Mouse (Mus musculus): ENCODE results near the gene Washc2.
"Not testable (repeated sequence)": the region's sequence is repeated elsewhere in the genome, so short reads cannot be mapped to it uniquely, and the experiment has no call there.

The Washc2 gene

DNA sequence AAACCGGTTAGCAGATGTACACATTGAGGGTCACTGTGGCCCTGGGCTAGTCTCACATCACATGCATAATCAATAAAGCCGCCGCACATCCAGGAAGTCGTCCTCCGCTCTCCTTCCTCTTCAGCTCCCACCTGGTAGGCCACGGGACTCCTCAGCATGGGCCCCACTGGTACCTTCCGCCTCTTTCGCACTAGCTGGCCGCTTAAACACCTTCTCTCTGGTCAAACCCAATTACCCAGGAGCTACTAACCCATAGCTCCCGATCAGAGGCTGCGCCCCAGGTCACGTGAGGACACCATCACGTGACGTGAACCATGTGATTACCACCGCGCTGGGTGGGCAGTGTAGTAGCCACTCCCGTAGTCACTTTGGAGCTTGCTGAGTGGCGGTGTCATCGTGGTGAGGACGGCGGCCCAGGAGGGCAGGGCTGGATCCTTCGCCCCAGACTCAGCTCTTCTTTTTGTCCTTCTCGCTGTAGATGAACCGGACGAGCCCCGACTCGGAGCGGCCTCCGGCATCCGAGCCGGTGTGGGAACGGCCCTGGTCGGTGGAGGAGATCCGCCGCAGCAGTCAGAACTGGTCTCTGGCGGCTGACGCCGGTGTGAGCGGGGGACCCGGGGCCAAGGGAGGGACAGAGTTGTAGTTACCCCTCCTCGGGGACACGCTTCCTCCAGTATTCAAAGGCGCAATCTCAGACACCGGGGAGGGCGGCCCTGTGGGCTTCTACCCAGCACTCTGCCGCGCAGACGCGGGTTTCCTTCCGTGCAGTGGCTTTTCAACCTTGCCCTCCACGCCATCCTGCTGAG, at the start of gene Washc2:
Washc2 (plus strand) TSS at position 310 of the 806 bp plus-strand sequence.
- DNase-seq (ENCODE audit: low read depth) = peak; percentile 99

DNA sequence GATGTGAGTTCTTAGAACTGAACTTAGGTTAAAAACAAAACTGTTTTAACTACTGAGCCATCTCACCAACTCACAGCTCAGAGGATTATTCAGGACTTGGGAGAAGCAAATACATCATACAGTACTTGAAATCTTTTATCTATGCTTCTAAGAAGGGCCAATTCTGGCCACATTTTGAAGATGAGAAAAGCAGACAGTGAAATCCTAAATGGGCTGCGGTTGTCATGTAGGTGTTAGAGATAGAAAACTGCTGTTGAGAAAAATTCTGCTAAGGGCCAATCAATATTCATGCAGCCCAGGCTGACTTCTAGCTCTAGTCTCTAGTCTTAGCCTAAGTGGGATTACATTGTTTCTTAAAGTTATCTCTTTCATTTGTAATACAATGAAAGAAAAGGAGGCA, 41.5 kb upstream of the Washc2 start:
- DNase-seq (ENCODE audit: low read depth) = no peak

DNA sequence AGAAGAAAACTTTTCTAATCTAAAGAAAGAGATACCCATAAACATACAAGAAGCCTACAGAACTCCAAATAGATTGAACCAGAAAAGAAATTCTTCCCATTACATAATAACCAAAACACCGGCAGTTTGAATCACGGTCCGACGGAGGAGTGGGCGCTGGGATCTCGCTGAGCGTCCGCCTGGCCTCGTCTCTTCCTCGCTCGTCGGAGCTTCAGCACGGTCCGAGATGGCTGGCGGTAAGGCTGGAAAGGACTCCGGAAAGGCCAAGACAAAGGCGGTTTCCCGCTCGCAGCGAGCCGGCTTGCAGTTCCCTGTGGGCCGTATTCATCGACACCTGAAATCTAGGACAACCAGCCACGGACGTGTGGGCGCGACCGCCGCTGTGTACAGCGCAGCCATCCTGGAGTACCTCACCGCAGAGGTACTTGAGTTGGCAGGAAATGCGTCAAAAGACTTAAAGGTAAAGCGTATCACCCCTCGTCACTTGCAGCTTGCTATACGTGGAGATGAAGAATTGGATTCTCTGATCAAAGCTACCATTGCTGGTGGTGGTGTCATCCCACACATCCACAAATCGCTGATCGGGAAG, 34.2 kb upstream of the Washc2 start:
- not testable (repeated sequence) for DNase-seq (ENCODE audit: low read depth)

DNA sequence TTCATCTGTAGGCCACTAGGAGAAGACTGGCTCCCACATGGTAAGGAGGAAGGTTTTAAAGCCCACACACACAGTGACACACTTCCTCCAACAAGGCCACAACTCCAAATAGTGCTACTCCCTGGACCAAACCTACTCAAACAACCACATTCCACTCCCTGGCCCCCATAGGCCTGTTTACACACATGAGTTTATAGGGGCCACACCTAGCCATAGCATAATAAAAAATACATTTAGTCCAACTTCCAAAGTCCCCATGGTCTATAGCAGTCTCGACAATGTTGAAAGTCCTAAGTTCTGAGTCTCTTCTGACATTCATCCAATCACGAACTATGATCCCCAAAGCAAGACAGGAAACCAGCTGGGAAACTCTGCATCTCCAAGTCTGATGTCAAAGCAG, 29.5 kb upstream of the Washc2 start:
- no peak for DNase-seq (ENCODE audit: low read depth)

DNA sequence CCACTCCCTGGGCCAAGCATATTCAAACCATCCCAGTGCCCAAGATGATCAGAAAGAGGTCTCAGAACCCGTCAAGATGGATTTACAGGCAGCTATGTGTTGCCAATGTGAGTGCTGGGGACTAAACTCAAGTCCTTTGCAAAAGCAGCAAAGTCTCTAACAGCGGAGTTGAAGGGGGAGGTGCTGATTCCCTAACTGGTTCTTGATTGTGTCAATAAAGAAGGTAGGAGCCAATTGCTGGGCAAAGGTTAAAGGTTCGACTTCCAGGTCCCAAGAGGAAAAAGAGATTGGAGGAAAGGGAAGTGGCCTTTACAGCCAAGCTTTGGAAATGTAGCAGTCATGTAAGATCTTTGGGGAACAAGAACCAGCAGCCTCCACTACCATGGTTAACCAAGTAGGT, 27.1 kb upstream of the Washc2 start:
- no peak for DNase-seq (ENCODE audit: low read depth)

DNA sequence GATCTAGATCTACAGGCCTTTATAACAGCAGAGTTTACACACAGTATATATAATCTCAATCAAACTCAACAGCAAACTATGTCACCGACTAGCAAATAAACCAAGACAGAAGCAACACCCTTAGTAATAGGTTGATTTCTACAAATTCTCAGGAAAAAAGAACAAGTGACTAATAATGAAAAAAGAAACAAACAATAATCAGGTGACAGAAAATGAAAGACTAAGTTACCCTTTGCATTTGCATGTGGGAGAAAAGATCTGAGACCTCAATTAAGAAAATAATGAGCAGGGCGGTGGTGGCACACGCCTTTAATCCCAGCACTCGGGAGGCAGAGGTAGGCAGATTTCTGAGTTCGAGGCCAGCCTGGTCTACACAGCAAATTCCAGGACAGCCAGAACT, 24.3 kb upstream of the Washc2 start:
- DNase-seq (ENCODE audit: low read depth) = no peak

DNA sequence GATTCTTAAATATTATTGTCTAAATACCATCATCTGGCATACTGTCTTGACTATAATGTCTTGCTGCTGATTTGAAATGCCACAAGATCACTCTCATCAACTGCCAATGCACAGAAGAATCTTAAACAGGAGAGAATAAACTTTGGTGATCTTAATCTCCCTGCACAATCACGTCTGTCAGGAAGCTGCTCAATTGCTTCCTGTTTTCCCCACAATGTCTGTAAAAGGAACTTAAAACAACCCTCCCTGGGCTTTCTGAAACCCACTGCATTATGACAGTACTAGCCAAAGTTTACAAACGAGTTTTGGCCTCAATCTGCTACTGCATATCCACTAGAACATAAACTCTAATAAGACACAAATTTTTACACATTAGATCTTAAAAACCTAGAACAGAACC, 21.4 kb upstream of the Washc2 start:
- DNase-seq (ENCODE audit: low read depth) = no peak

DNA sequence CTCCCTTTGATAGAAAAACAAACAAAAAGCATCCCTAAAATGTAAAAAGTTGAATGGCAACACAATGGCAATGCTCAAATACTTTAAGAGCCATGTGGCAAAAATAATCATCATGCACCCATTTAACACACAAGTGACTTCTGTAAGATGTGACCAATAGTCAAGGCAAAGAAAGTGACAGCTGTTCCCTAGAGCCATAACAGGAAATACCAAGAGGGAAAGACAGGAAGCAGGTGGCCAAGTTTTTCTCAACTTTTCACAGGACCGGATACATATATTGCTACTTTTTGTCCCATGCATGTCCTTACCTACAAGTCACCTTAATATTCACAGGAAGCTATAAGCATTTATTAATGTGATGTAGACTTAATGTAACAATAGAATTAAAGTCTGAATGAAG, 18.4 kb upstream of the Washc2 start:
- no peak for DNase-seq (ENCODE audit: low read depth)

DNA sequence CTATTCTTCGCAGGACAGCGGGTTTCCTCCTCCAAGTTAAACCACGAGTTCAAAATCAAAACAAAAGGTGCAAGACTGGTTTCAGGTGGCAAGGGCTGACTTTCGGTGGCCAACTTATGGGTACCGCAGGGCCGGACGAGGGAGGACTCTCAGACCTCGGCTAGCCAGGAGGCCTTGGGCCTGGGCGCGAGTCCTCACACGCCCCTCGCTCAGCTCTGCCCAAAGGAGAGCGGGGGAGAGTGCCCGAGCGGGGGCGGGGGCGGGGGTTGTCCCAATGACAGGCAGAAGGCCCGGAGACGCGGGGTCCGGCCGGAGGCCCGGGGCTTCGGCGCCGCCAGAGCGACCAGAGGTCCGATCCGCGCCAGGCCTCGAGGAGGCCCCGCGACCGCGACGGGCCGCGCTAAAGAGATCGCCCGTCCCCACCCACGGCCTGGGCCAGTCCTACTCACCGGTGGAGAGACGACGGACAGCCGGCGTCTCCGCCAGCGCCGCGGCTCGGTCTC, 15.0 kb upstream of the Washc2 start:
- DNase-seq (ENCODE audit: low read depth) = no peak

DNA sequence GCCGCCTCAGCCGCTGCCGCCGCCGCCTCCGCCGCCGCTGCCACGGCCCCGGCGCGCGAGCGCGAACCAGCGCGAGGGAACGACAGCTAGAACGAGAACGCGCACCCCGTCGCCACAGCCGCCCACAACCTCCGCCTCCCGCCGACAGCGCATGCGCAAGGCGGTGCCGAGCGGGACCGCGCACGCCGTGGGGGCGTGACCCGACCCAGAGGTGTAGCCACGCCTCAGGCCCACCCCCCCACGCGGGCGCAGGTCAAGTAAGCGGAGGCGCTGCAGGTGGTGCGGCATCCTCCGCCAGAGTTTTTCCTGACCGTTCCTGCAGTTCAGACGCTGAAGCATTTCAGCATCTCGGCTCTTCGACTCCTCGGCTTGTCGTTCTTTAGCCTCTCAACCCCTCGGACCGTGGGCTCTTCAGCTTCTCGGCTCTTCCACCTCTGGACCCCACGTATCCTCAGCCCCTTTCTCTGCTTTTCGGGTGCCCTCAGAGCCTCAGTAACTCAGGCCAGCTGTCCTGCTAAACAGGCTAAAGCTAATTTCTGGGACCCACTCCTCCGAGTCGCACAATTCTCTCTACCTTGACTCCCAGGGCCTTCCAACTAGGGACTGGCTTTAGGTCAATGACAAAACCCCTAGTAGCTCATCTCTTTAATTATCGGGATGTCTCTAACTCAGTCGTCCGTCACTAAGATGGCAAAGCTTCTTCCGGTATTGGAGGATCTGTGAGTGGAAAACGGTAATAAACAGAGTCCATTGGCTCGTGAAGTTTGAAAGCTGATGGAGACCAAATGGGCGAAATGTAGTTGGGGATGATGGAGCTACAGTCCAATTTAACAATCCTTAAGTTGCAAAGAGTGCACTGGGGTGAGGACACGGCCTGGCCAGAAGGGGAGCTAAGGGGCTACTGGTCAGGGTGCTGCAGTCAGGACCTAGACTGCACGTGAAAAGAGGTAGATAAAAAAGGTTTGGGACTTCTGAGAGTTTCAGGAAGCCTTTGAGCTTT, 14.1 kb upstream of the Washc2 start, which contains the start of gene Tmcc1:
Tmcc1 (minus strand) TSS at position 93 of the 1,000 bp plus-strand sequence.
- peak; percentile 99 for DNase-seq (ENCODE audit: low read depth)

DNA sequence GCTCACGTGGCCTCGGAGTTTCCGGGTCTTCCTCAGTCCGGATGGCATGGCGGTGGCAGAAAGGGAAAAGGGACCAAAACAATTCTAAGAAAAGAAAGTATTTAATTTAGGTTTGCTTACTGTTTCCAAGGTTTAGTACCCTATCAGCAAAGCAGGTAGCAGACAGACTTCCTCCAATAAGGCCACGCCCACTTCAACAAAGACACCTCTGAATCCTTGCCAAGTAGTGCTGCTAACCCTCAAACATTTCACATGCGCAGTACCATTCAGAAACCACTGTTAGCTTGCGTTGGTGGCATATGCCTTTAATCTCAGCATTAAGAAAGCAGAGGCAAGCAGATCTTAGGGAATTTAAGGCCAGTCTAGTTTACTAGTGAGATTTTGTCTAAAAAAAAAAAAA, 12.0 kb upstream of the Washc2 start:
- DNase-seq (ENCODE audit: low read depth) = no peak

DNA sequence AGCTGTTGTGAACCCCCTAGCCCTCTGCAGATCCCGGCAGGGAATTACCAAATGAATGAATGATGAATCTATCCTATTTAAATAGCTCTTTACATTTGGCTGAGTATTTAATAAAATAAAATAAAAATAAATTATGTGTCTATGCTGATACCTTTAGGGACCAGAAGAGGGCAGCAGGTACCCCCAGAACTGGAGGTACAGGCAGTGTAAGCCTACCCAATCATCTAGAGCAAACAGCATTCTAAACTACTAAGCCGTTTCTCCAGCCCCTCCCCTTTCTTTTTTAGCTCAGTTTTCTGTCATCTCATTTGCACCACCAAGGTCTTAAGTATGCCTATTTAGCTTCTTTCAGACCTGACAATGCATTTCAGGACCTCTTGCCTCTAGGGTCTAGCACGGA, 9.7 kb upstream of the Washc2 start:
- DNase-seq (ENCODE audit: low read depth) = peak; percentile 81

DNA sequence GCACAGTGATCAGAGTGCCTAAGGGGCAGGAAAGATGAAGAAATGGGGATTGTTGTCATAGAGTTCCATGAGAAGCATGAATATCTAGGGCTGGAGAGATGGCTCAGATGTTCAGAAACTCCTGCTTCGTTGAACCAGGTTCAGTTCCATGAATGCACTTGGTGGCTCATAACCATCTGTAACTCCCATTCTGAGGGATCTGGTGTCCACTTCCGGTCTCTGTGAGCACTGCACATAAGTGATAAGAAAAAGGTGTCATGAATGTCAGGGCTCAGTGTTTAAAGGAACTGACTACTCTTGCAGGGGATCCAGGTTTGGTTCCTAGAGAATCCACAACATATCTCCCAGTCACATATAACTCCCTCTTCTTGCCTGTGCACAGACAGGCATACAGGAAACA, 8.2 kb upstream of the Washc2 start:
- DNase-seq (ENCODE audit: low read depth) = no peak

DNA sequence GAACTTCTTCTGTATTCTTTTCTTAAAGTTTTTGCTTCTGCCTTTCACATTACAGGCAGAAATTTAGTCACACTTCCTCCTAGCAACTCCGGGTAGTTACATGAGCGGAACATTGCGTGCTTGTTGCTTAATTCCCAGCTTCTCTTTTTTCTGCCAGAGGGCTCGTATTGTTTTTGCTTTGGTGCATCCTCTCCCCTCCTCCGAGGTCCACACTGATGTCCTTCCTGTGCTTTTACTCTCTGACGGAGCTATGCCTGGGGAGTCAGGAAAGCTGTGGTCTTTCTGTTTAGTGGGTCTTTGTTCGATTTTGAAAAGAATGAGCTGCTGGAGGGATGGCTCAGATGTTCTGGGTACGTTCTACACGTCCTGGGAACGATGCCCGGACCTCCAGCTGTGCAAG, 19.9 kb downstream of the Washc2 start:
- no peak for DNase-seq (ENCODE audit: low read depth)

DNA sequence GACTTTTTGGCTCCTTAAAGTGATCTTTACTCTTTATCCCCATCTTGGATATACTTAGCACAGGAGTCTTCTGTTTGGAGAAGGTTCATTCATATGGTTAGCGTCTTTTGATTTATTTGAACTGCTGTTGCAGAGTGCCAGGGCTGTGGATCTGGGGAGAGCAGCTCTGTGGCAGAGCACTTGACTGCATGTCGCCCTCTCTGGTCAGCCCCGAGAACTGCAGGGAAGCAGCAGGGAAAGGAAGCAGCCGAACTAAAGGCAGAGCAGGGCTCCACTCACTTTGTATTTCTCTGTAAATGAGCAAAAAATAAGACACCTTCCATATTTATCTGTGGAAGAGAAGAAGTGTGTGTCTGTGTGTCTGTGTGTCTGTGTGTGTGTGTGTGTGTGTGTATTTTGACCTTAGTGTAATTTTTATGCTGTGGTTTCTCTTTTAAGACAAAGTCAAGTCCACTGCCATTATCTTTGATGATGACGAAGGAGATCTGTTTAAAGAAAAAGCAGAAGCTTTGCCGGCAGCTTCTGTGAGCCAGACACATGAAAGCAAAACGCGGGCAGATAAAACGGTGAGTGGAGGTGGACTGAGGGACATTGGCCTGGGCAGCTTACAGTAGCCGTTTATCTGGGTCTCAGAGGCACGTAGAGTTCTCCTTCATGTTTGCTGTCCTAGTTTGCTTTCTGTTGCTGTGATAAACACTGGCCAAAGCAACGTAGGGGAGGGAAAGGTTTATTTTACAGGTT, 21.1 kb downstream of the Washc2 start:
- DNase-seq (ENCODE audit: low read depth) = peak; percentile 86

DNA sequence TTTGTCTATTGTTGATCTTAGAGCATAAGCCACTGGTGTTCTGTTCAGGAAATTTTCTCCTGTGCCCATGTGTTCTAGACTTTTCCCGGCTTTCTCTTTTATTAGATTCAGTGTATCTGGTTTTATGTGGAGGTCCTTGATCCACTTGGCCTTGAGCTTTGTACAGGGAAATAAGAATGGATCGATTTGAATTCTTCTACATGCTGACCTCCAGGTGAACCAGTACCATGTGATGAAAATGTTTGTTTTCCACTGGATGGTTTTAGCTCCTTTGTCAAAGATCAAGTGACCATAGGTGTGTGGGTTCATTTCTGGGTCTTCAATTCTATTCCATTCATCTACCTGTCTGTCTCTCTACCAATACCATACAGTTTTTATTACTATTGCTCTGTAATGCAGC, 27.0 kb downstream of the Washc2 start:
- not testable (repeated sequence) for DNase-seq (ENCODE audit: low read depth)

DNA sequence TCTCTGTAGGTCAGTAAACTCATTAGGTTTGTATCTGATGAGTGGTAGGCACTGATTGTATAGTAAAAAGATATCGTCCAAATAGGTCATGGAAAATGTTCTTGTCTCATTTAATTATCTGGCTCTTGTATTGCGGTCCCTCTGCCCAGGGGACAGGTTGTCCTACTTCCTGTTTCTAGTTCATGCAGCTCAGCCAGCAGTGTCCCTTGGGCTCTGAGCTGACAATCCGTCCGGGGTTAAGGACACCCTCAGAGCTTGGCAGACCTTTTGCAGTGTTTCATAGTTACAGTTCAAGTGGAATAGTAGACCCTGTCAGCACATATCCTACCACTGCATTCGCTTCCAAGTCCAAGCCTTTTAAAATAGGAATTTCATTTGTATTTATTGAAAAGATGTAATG, 27.5 kb downstream of the Washc2 start:
- DNase-seq (ENCODE audit: low read depth) = no peak

DNA sequence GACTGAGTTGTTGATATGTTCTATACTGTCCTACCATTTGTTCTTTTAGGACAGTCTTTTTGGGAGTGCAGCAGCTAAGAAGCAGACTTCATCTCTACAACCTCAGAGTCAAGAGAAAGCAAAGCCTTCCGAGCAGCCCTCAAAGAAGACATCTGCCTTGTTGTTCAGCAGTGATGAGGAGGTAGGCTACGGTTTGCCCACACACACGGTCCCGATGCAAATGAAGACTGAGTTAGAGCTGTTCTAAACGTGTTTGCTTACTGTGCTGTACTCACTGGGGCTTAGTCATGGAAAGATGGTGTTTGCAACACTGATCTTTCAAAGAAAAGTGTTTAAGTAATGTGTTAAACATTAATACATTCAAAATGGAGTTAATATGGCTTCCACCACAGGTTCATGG, 30.2 kb downstream of the Washc2 start:
- DNase-seq (ENCODE audit: low read depth) = no peak

DNA sequence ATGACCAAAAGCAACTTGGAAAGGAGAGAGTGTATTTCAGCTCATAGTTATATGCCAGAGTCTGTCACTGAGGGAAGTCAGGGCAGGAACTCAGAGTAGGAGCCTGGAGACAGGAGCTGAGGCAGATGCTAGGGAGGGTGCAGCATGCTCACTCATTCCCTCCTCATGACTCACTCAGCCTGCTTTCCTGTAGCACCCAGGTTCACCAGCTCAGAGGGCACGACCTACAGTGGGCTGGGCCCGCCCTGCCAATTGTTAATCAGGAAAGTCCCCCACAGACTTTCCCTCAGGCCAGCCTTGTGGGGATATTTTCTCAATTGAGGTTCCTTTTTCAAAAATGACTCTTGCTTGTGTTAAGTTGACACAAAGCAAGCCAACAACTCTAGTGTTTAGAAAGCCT, 32.5 kb downstream of the Washc2 start:
- peak; percentile 46 for DNase-seq (ENCODE audit: low read depth)

DNA sequence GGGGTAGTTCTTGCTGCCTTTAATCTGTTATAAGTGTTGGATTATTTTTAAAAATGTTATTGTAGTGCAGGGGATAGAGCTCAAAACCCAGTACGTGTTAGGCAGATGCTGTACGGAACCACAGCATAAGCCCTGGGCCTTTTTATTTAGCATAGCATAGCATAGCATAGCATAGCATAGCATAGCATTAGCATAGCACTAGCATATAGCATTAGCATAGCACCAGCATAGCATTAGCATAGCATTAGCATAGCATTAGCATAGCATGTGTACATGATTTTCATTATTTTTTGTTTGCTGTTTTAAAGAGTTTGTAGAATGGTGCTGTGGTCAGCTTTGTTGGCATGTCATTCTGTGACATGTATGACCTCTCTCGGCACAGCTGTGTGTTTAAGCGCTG, 51.8 kb downstream of the Washc2 start:
- no peak for DNase-seq (ENCODE audit: low read depth)

DNA sequence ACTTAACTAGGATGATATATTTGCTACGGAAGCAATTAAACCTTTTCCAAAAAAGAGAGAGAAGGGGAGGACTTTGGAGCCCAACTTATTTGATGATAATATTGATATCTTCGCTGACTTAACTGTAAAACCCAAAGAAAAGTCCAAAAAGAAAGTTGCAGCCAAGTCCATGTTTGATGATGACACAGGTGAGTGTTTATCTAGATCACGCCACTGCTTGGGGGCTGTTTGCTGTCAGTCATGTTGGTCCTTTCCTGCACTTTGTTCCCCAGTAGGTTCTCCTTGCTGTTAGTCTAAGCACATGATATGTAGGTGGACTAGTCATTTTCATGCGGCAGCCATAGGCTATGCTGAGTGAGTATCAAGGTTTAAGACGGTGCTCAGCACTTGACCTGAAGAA, 52.6 kb downstream of the Washc2 start:
- DNase-seq (ENCODE audit: low read depth) = no peak

DNA sequence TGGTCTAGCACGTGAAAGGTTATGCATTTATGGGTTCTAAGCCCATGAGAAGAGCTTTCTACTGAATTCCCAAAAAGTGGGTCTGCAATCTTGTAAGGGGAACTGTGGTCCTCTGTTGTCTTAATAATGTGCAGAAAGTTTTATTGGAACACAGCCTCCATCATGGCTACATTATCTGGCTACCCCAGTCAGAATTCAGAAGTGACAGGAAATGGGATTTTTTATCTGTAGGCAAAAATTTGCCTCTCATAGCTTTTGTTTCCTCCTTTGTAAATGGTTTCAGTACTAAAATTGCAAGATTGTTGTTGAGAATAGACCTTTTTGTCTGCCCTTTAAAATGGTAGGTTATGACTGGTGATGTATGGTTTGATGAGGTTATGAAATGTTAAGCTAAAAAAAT, 55.0 kb downstream of the Washc2 start:
- DNase-seq (ENCODE audit: low read depth) = no peak

All from NIH3T3 (cell line).